Mouse (Mus musculus) megakaryocyte, embryonic 14.5 days (primary cell): ENCODE data around the gene Ccnt2. TPM values are rescaled to one million over a fixed set of nuclear protein-coding genes. Genes with fewer than 3 reads are reported as not detected.
A peak's percentile ranks its signal among the peaks of the same experiment; 100 is the strongest.
"Not testable (repeated sequence)": the region's sequence is repeated elsewhere in the genome, so short reads cannot be mapped to it uniquely, and the experiment has no call there.

Experiments used
- H3K27me3 ChIP-seq: replicated peaks from 2 replicates; pipeline ENCODE3; 2012; ENCODE audit warnings: inconsistent platforms
- H3K36me3 ChIP-seq: replicated peaks from 2 replicates; pipeline ENCODE3; 2012; ENCODE audit warnings: low read length, inconsistent platforms, mixed read lengths
- H3K4me1 ChIP-seq: 2 replicates; pipeline ENCODE4 v1.6.1; 2012; ENCODE audit warnings: inconsistent platforms
- H3K4me3 ChIP-seq: replicated peaks from 2 replicates; pipeline ENCODE3; 2012; ENCODE audit warnings: moderate library complexity, mild to moderate bottlenecking, inconsistent platforms
- H3K9me3 ChIP-seq: 2 replicates; pipeline ENCODE4 v1.6.1; 2012; ENCODE audit warnings: inconsistent platforms
- FLI1 ChIP-seq: IDR thresholded peaks from 2 replicates; pipeline ENCODE4 v1.6.1; 2012; ENCODE audit warnings: low read length, inconsistent platforms, mixed read lengths
- GATA1 ChIP-seq: IDR thresholded peaks from 3 replicates; pipeline ENCODE4 v1.6.1; 2012; ENCODE audit warnings: mixed read lengths, low read length, inconsistent platforms, borderline replicate concordance
- polyA plus RNA-seq: library from polyadenylated mRNA; stranded (reverse); fragments of >175 nt; gene quantifications from 2 replicates; pipeline ENCODE4 v1.2.3, GENCODE M21; 2012; ENCODE audit warnings: low replicate concordance; ENCODE audit not compliant: insufficient read depth

Gene Ccnt2
- polyA plus RNA-seq, result 2.5 and 6.0 TPM in 2 replicates

- Histone ChIP-seq H3K27me3 (no peaks in the 10 kb centered on the region), H3K36me3 (peaks cover 28% of the 10 kb centered on the region), H3K4me3 (peak within 1 kb of the TSS; percentile 100), H3K4me1 (peaks cover 43% of the 10 kb centered on the region), H3K9me3 (no peaks in the 10 kb centered on the region)
- TF ChIP-seq FLI1 (no peak), GATA1 (no peak)
Observed at GRCm38 (mm10) chr1:127773803-127774500, at the start of gene Ccnt2. Gene Ccnt2, plus strand, starts transcription at chr1:127774164.

DNA sequence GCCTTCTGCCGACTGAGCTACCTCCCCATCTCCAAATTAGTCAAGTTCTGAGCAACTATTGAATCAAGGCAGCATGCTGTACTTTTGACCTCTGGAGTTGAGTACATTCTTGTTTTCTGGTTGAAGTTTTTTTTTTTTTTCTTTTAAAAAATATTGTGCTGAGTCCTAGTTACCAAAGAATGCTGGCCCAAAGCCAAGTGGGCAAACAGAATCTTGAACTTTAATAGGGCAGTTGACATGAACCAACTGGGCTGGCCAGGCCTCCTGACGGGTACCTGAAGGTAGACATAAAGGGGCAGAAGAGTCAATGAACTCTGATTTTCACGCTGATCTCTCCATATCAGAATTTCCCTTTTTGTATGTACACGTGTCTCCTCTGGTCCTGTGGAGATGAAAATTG is 44.9 kb upstream of the Ccnt2 start, which contains the start of gene Acmsd:
Gene Acmsd (plus strand): TSS at position 318 of the 400 bp plus-strand sequence.
- Histone ChIP-seq H3K36me3 (no peaks in the 10 kb centered on the region), H3K4me1 (peaks cover 10% of the 10 kb centered on the region; the same call in 1 of the 2 replicates), H3K27me3 (peaks cover 10% of the 10 kb centered on the region), H3K4me3 (no peak within 1 kb of the TSS), H3K9me3 (peaks cover 5% of the 10 kb centered on the region; the same call in 1 of the 2 replicates)
- TF ChIP-seq FLI1 (no peak), GATA1 (no peak)

- H3K36me3 ChIP-seq, result no peaks in the 10 kb centered on the region
- H3K4me3 ChIP-seq, result no peak overlapping the region
- peaks cover 10% of the 10 kb centered on the region for H3K27me3 ChIP-seq
- H3K9me3 ChIP-seq, result peaks cover 5% of the 10 kb centered on the region; the same call in 1 of the 2 replicates
- TF ChIP-seq GATA1 (no peak), FLI1 (no peak)
- H3K4me1 ChIP-seq, result peaks cover 4% of the 10 kb centered on the region; the same call in 1 of the 2 replicates
Observed at GRCm38 (mm10) chr1:127731086-127731485, 42.9 kb upstream of the Ccnt2 start.

- H3K4me3 ChIP-seq, result no peak overlapping the region
- H3K9me3 ChIP-seq, result peaks cover 5% of the 10 kb centered on the region; the same call in 1 of the 2 replicates
- peaks cover 15% of the 10 kb centered on the region for H3K27me3 ChIP-seq
- no peaks in the 10 kb centered on the region for H3K36me3 ChIP-seq
- no peak for TF ChIP-seq FLI1
- TF ChIP-seq GATA1, result no peak
- H3K4me1 ChIP-seq, result peaks cover 4% of the 10 kb centered on the region; the same call in 1 of the 2 replicates
Observed at GRCm38 (mm10) chr1:127732435-127732834, 41.5 kb upstream of the Ccnt2 start.

DNA sequence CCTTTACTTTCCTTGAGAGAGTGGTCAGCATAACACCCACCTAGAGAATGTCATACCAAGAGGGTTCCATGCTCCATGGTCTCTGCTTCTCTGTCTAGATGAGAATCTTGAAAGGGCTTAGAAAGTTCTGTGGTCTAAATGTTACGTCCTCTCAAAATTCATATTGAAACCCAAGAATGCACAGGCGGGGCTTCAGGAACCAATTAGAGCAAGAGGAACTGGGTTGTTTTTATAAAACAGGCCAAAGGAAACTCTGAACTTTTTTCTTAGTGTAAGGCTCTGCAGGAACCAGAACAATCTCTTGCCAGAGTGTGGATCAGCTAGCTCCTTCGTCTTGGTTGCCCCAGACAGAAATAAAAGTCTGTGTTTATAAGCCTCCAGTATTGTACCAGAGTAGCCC is 41.1 kb upstream of the Ccnt2 start:
- H3K4me1 ChIP-seq, result peaks cover 4% of the 10 kb centered on the region; the same call in 1 of the 2 replicates
- TF ChIP-seq FLI1, result no peak
- H3K36me3 ChIP-seq, result no peaks in the 10 kb centered on the region
- H3K27me3 ChIP-seq, result peaks cover 17% of the 10 kb centered on the region
- H3K9me3 ChIP-seq, result peaks cover 5% of the 10 kb centered on the region; the same call in 1 of the 2 replicates
- H3K4me3 ChIP-seq, result no peak overlapping the region

GRCm38 (mm10) chr1:127735356-127735755 is 38.6 kb upstream of the Ccnt2 start:
- no peaks in the 10 kb centered on the region for H3K36me3 ChIP-seq
- no peak for TF ChIP-seq FLI1
- no peak for TF ChIP-seq GATA1
- no peaks in the 10 kb centered on the region for H3K9me3 ChIP-seq
- H3K4me3 ChIP-seq, result no peak overlapping the region
- peaks cover 22% of the 10 kb centered on the region for H3K27me3 ChIP-seq
- H3K4me1 ChIP-seq, result peaks cover 4% of the 10 kb centered on the region; the same call in 1 of the 2 replicates

DNA sequence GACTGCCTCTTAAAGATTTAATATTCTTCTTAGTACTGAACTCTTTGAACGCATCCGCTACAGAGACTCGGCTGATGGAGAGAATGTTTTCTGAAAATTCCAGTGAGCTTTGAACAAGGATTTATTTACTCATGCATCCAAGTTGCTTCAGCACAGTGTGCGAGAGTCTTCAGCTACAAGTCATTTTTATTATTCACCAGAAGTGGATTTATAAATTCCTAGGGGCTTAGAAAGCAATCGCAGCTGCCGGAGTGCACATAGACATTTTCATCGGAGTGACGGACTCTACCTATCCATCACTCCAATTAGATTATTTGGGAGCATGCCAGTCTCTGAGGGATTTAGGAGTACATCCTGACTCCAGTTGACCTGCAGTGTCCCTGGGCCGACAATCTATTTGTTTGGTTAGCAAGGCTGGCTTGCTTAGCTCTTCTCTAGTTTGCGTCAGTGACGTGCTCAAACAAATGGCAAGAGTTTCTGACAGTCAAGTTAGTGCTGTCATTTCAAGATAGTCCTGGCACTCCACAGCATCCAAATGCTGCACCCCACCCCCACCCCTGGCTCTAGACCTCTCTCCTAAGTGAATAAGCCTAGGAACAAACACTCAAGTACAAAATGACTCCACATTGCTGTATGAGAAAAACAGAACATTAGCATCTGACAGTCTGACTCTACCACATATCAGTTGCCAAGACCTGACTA is 23.4 kb upstream of the Ccnt2 start:
- Histone ChIP-seq H3K27me3 (peaks cover 2% of the 10 kb centered on the region), H3K36me3 (no peaks in the 10 kb centered on the region), H3K4me3 (no peak overlapping the region), H3K4me1 (peaks cover 16% of the 10 kb centered on the region), H3K9me3 (peaks cover 5% of the 10 kb centered on the region)
- TF ChIP-seq FLI1 (no peak), GATA1 (no peak)

DNA sequence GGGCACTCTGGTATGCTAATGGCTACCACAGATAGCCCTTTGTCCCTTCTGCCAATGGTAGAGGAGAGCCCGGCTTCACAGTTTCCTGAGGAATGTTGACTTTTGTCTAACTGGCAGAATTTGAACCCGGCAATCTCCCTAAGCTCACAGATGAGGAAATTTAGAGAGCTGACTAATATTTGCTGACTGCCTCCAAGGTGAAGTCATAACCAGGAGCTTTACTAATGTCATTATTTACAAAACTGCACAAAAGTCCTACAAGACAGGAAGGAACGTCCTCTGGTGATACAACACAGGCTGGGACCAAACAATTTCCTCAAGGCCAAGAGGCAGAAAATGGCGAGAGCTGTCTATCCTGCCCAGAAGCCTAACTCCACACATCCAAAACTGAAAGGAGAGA is 18.2 kb upstream of the Ccnt2 start:
- H3K4me1 ChIP-seq, result peaks cover 48% of the 10 kb centered on the region
- H3K27me3 ChIP-seq, result no peaks in the 10 kb centered on the region
- no peaks in the 10 kb centered on the region for H3K36me3 ChIP-seq
- no peak overlapping the region for H3K4me3 ChIP-seq
- TF ChIP-seq FLI1 (no peak), GATA1 (no peak)
- H3K9me3 ChIP-seq, result peaks cover 5% of the 10 kb centered on the region

DNA sequence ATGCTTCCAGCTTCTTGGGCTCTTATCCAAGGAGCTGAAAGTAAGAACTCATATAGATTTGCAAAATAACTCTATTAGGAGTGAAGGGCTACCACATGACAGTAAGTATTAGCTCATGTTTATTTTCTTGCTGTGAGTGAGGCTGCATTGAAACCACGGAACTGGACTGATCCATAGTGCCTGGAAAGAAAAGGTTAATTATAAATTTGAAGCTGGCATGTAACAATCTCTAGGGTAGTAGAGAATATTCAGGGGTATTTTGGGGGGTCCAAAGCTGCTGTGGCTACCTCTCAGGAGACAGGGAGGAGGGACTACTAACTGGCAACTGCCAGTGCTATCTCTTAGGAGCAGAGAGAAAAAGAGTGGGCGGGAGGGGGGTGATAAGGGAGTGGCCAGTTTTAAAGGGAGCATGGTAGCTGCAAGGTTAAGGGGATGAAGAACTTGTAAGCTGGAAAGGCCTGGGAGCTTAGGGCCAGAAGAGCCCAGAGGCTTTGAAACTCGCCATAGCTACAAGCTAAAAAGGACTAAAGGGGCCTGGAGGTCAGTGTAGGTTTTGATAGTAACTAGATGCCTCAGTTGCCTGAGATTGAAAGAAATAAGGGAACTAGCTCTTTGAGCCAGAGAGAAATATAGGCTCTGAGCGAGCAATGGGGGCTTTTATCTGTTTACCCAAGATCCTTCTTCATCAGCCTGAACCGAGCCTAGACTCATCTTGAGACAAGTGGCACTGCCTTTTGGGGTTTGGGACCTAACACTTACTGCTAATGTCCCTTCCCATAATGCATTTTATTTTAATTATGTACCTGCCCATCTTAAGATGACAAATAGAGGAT is 17.4 kb upstream of the Ccnt2 start:
- H3K4me1 ChIP-seq, result peaks cover 52% of the 10 kb centered on the region
- no peak overlapping the region for H3K4me3 ChIP-seq
- no peaks in the 10 kb centered on the region for H3K36me3 ChIP-seq
- peaks cover 5% of the 10 kb centered on the region for H3K9me3 ChIP-seq
- no peak for TF ChIP-seq GATA1
- TF ChIP-seq FLI1, result no peak
- no peaks in the 10 kb centered on the region for H3K27me3 ChIP-seq

GRCm38 (mm10) chr1:127757164-127757545 is 16.8 kb upstream of the Ccnt2 start:
- not testable (repeated sequence) for H3K27me3 ChIP-seq, H3K9me3 ChIP-seq, H3K36me3 ChIP-seq, H3K4me3 ChIP-seq
- H3K4me1 ChIP-seq, result peaks cover 52% of the 10 kb centered on the region
